Mouse (Mus musculus) duodenum, adult 2 months (tissue): ENCODE results near the gene Dph5. TPM values are rescaled to one million over a fixed set of nuclear protein-coding genes. Genes with fewer than 3 reads are reported as not detected.

Experiments used
- polyA plus RNA-seq: library from polyadenylated mRNA; depleted of rRNA; stranded (reverse); fragments of >200 nt; gene quantifications from 2 replicates; pipeline ENCODE4 v1.2.3, GENCODE M21; 2012; ENCODE audit warnings: low replicate concordance; rRNA removed

The Dph5 gene
- polyA plus RNA-seq, result 0.49 and 1.4 TPM in 2 replicates

GRCm38 (mm10) chr3:115887427-115888309 lies at the start of gene Dph5:
Gene Dph5, plus strand, starts transcription at chr3:115887837.

Other genes starting within 250 kb of the Dph5 start
- gene S1pr1, start 172.8 kb upstream of the Dph5 start, polyA plus RNA-seq, result 4.9 and 7.2 TPM in 2 replicates
- gene Slc30a7, start 119.6 kb downstream of the Dph5 start, polyA plus RNA-seq, result 6.5 and 7.8 TPM in 2 replicates
- 2.1 and 9.7 TPM in 2 replicates for gene Extl2, start 119.6 kb downstream of the Dph5 start, polyA plus RNA-seq
- gene Vcam1, start 241.9 kb downstream of the Dph5 start, polyA plus RNA-seq, result 0.49 and 0.55 TPM in 2 replicates